Mouse (Mus musculus) heart, postnatal 0 days (tissue): ENCODE data around the gene Hcn2.

Experiments
- CTCF ChIP-seq: IDR thresholded peaks from 2 replicates; pipeline ENCODE4 v1.5.1; 2016; ENCODE audit warnings: antibody characterized with exemption, control low read depth, low read depth
- EP300 ChIP-seq: IDR thresholded peaks from 2 replicates; pipeline ENCODE4 v1.6.1; 2016; ENCODE audit warnings: antibody characterized with exemption, low read depth

GRCm38 (mm10) chr10:79707162-79707561, 9.3 kb upstream of the Hcn2 start:
- TF ChIP-seq CTCF, result no peak
- no peak for TF ChIP-seq EP300
